Mouse (Mus musculus) neural tube, embryonic 13.5 days (tissue): ENCODE data around the gene Tmem265. TPM values are rescaled to one million over a fixed set of nuclear protein-coding genes. Genes with fewer than 3 reads are reported as not detected.
A peak's percentile ranks its signal among the peaks of the same experiment; 100 is the strongest.

Experiments used
- ATAC-seq: fragments of 200-750 bp; cut with Nextera tagmentation; 2 replicates; pipeline ENCODE4 v1.8.0; 2017; ENCODE audit warnings: low read depth, mild to moderate bottlenecking, moderate TSS enrichment, moderate library complexity
- H3K27ac ChIP-seq: fragments of 300-500 bp; sonication (generic); replicated peaks from 2 replicates; pipeline ENCODE4 v1.5.1; 2015; ENCODE audit warnings: moderate library complexity, mild to moderate bottlenecking, inconsistent platforms
- H3K27me3 ChIP-seq: fragments of 300-500 bp; sonication (generic); 2 replicates; pipeline ENCODE4 v1.6.1; 2015; ENCODE audit warnings: mild to moderate bottlenecking, inconsistent platforms
- H3K36me3 ChIP-seq: fragments of 300-500 bp; sonication (generic); 2 replicates; pipeline ENCODE4 v1.6.1; 2015; ENCODE audit warnings: mild to moderate bottlenecking, inconsistent platforms
- H3K4me1 ChIP-seq: fragments of 300-500 bp; sonication (generic); replicated peaks from 2 replicates; pipeline ENCODE4 v1.6.1; 2015; ENCODE audit warnings: inconsistent platforms
- H3K4me2 ChIP-seq: fragments of 300-500 bp; sonication (generic); 2 replicates; pipeline ENCODE4 v1.6.1; 2015; ENCODE audit warnings: inconsistent platforms, mild to moderate bottlenecking, moderate library complexity
- H3K4me3 ChIP-seq: fragments of 300-500 bp; sonication (generic); 2 replicates; pipeline ENCODE4 v1.5.1; 2015; ENCODE audit warnings: mild to moderate bottlenecking, inconsistent platforms
- H3K9ac ChIP-seq: fragments of 300-500 bp; sonication (generic); 2 replicates; pipeline ENCODE4 v1.6.1; 2015; ENCODE audit warnings: moderate library complexity, mild to moderate bottlenecking, inconsistent platforms
- H3K9me3 ChIP-seq: fragments of 300-500 bp; sonication (generic); 2 replicates; pipeline ENCODE4 v1.6.1; 2016; ENCODE audit warnings: inconsistent platforms
- WGBS: fragments of 180-500 bp; shearing (Covaris S2); methylation state at CpG from one replicate; pipeline ENCODE4 v1.1.7; 2015; 5-methylcytosine and 5-hydroxymethylcytosine counted together
- polyA plus RNA-seq: library from polyadenylated mRNA; unstranded; fragments of >200 nt; fragmentation: Nextera tagmentation; extraction: Ambion mirVana; gene quantifications from 2 replicates; pipeline ENCODE4 v1.2.1, GENCODE M21; 2015

Gene Tmem265
- 4.5 and 4.8 TPM in 2 replicates for polyA plus RNA-seq

- Histone ChIP-seq H3K9me3 (no peaks in the 10 kb centered on the region), H3K4me3 (no peak within 1 kb of the TSS), H3K36me3 (peaks cover 89% of the 10 kb centered on the region), H3K27ac (no peak within 1 kb of the TSS), H3K9ac (no peak within 1 kb of the TSS), H3K4me2 (no peak within 1 kb of the TSS), H3K4me1 (no peaks in the 10 kb centered on the region), H3K27me3 (no peaks in the 10 kb centered on the region)
- WGBS = 92% methylated on average over 5 of the region's 5 CpGs
- ATAC-seq = no peak
Observed at GRCm38 (mm10) chr7:127561340-127561858, at the start of gene Tmem265. Gene Tmem265 (plus strand): TSS chr7:127561390.

DNA sequence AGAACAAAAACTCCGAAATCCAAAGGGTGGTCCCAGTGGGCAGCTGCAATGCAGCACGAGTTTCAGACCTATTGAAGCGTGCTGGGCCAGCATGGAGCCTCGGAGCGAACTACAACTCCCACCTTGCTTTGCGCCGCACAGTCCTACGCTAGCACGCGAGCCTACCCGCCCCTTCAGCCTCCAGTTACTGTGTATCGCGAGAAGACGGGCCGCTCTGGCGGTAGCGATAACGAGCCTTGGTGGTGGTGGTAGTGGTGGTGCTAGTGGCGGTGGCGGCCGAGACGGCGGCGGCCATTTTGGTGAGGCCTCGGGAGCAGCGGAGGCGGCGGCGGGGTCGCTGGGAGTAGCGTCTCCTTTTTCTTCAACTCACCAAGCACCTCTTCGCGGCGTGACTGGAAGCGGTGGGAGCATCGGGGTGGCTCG lies 49.4 kb upstream of the Tmem265 start, which contains the start of gene Srcap:
Gene Srcap, plus strand, starts transcription at position 176 of the 423 bp plus-strand sequence.
- peak within 1 kb of the TSS; percentile 99 for H3K27ac ChIP-seq
- H3K9me3 ChIP-seq = no peaks in the 10 kb centered on the region
- ATAC-seq = peak; percentile 99
- H3K4me3 ChIP-seq = peak within 1 kb of the TSS; percentile 85
- WGBS = 0% methylated on average over 37 of the region's 37 CpGs
- peaks cover 27% of the 10 kb centered on the region for H3K4me1 ChIP-seq
- no peaks in the 10 kb centered on the region for H3K27me3 ChIP-seq
- H3K4me2 ChIP-seq = peak within 1 kb of the TSS; percentile 66
- peaks cover 22% of the 10 kb centered on the region for H3K36me3 ChIP-seq
- H3K9ac ChIP-seq = peak within 1 kb of the TSS; percentile 91

- H3K27ac ChIP-seq = peak overlapping the region; percentile 99
- no peaks in the 10 kb centered on the region for H3K9me3 ChIP-seq
- no peaks in the 10 kb centered on the region for H3K27me3 ChIP-seq
- H3K4me3 ChIP-seq = peak overlapping the region; percentile 85
- peak; percentile 90 for ATAC-seq
- peaks cover 27% of the 10 kb centered on the region for H3K4me1 ChIP-seq
- under 1% methylated on average over 60 of the region's 93 CpGs for WGBS
- peak overlapping the region; percentile 66 for H3K4me2 ChIP-seq
- H3K9ac ChIP-seq = peak overlapping the region; percentile 91
- peaks cover 28% of the 10 kb centered on the region for H3K36me3 ChIP-seq
Observed at GRCm38 (mm10) chr7:127512231-127513015, 48.8 kb upstream of the Tmem265 start.

GRCm38 (mm10) chr7:127513016-127513390 lies 48.2 kb upstream of the Tmem265 start:
- peaks cover 34% of the 10 kb centered on the region for H3K36me3 ChIP-seq
- H3K27ac ChIP-seq = peak overlapping the region; percentile 99
- no peak for ATAC-seq
- H3K4me3 ChIP-seq = peak overlapping the region; percentile 85
- peak overlapping the region; percentile 66 for H3K4me2 ChIP-seq
- peak overlapping the region; percentile 91 for H3K9ac ChIP-seq
- peaks cover 27% of the 10 kb centered on the region for H3K4me1 ChIP-seq
- 38% methylated on average over 8 of the region's 8 CpGs for WGBS
- H3K9me3 ChIP-seq = no peaks in the 10 kb centered on the region
- H3K27me3 ChIP-seq = no peaks in the 10 kb centered on the region

GRCm38 (mm10) chr7:127513781-127514180 lies 47.4 kb upstream of the Tmem265 start:
- H3K27ac ChIP-seq = no peak overlapping the region
- 88% methylated on average over 3 of the region's 3 CpGs for WGBS
- no peaks in the 10 kb centered on the region for H3K27me3 ChIP-seq
- H3K4me2 ChIP-seq = peak overlapping the region; percentile 66
- H3K9me3 ChIP-seq = no peaks in the 10 kb centered on the region
- peaks cover 27% of the 10 kb centered on the region for H3K4me1 ChIP-seq
- H3K36me3 ChIP-seq = peaks cover 40% of the 10 kb centered on the region
- peak overlapping the region; percentile 85 for H3K4me3 ChIP-seq
- no peak for ATAC-seq
- peak overlapping the region; percentile 38; the same call in 1 of the 2 replicates for H3K9ac ChIP-seq

- Histone ChIP-seq H3K4me3 (no peak overlapping the region), H3K27ac (no peak overlapping the region), H3K9me3 (no peaks in the 10 kb centered on the region), H3K4me1 (peaks cover 27% of the 10 kb centered on the region), H3K27me3 (no peaks in the 10 kb centered on the region), H3K9ac (no peak overlapping the region), H3K4me2 (no peak overlapping the region), H3K36me3 (peaks cover 58% of the 10 kb centered on the region)
- 91% methylated on average over 7 of the region's 7 CpGs for WGBS
- no peak for ATAC-seq
Observed at GRCm38 (mm10) chr7:127515846-127516245, 45.3 kb upstream of the Tmem265 start.

GRCm38 (mm10) chr7:127516344-127516743 lies 44.8 kb upstream of the Tmem265 start:
- Histone ChIP-seq H3K4me2 (no peak overlapping the region), H3K4me1 (peaks cover 23% of the 10 kb centered on the region), H3K9ac (no peak overlapping the region), H3K27me3 (no peaks in the 10 kb centered on the region), H3K9me3 (no peaks in the 10 kb centered on the region), H3K36me3 (peaks cover 63% of the 10 kb centered on the region), H3K27ac (no peak overlapping the region), H3K4me3 (no peak overlapping the region)
- WGBS = 91% methylated on average over 7 of the region's 7 CpGs
- no peak for ATAC-seq

DNA sequence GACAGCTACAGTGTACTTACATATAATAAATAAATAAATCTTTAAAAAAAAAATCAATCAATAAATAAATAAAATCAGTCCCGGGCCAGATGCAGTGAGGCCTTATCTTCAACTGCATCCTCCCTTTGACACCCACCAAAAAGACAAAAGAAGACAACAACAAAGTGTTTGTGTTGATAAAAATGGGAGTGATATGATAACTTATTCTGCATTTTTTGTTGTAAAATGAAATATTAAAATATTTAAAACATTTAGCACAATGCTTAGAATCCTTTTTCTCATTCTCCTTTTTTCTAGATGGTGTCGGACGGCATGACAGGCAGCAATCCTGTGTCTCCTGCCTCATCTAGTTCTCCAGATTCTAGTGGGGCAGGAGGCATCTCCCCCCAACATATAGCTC lies 41.9 kb upstream of the Tmem265 start, which contains the start of gene Gm42715:
Gene Gm42715, plus strand, starts transcription at position 301 of the 400 bp plus-strand sequence.
- peaks cover 92% of the 10 kb centered on the region for H3K36me3 ChIP-seq
- WGBS = 93% methylated on average over 3 of the region's 3 CpGs
- no peak within 1 kb of the TSS for H3K9ac ChIP-seq

DNA sequence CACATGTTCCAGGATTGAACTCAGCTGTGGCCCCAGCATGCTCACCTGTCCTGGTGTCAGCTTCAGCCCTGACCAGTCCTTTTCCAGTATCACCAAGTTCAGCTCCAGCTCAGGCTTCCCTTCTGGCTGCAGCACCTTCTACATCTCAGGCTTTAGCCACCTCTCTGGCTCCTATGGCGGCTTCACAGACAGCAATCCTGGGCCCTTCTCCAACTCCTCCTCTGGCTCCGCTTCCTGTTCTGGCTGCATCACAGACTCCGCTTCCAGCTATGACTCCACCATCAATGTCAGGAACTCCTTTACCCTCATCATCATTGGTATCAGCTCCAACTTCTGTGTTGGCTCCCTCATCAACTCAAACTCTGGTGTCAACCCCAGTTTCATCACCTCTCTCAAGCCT lies 19.5 kb upstream of the Tmem265 start:
- H3K9me3 ChIP-seq = no peaks in the 10 kb centered on the region
- WGBS = 95% methylated on average over 3 of the region's 3 CpGs
- no peak overlapping the region for H3K9ac ChIP-seq
- H3K36me3 ChIP-seq = peaks cover 91% of the 10 kb centered on the region
- no peak overlapping the region for H3K27ac ChIP-seq
- no peak overlapping the region for H3K4me2 ChIP-seq
- ATAC-seq = no peak
- no peak overlapping the region for H3K4me3 ChIP-seq
- no peaks in the 10 kb centered on the region; the same call in 1 of the 2 replicates for H3K4me1 ChIP-seq
- no peaks in the 10 kb centered on the region for H3K27me3 ChIP-seq

More for the DNA sequence above, 41.9 kb upstream of the Tmem265 start, which contains the start of gene Gm42715:
- H3K4me1 ChIP-seq = peaks cover 5% of the 10 kb centered on the region
- no peak within 1 kb of the TSS for H3K4me2 ChIP-seq
- no peak for ATAC-seq
- no peak within 1 kb of the TSS for H3K27ac ChIP-seq
- no peaks in the 10 kb centered on the region for H3K9me3 ChIP-seq
- no peak within 1 kb of the TSS for H3K4me3 ChIP-seq
- H3K27me3 ChIP-seq = no peaks in the 10 kb centered on the region

- H3K4me1 ChIP-seq = no peaks in the 10 kb centered on the region; the same call in 1 of the 2 replicates
- ATAC-seq = no peak
Observed at GRCm38 (mm10) chr7:127549116-127549835, 11.9 kb upstream of the Tmem265 start.

DNA sequence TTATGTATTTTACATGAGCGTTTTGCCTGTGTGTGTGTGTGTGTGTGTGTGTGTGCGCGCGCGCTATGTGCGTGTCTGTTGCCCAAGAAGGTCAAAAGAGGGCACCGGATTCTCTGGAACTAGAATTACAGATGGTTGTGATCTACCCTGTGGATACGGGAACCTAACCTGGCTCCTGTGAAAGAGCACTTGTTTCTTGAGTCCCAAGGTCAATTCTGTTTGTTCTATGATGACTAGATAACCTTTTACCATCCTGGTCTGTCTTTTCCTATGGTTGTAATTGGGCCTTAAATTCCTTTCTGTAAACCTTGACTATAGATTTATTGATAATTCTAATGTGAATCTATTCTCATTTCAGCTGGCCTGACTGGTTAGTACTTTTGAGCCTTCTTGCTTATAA lies 9.6 kb upstream of the Tmem265 start:
- Histone ChIP-seq H3K9me3 (no peaks in the 10 kb centered on the region), H3K27me3 (no peaks in the 10 kb centered on the region), H3K9ac (no peak overlapping the region), H3K4me1 (no peaks in the 10 kb centered on the region), H3K36me3 (peaks cover 79% of the 10 kb centered on the region), H3K27ac (no peak overlapping the region), H3K4me3 (no peak overlapping the region), H3K4me2 (no peak overlapping the region)
- WGBS = 93% methylated on average over 8 of the region's 8 CpGs
- ATAC-seq = no peak

More at GRCm38 (mm10) chr7:127549116-127549835, 11.9 kb upstream of the Tmem265 start:
- H3K36me3 ChIP-seq = peaks cover 74% of the 10 kb centered on the region
- 89% methylated on average over 15 of the region's 15 CpGs for WGBS
- H3K4me2 ChIP-seq = no peak overlapping the region
- H3K9ac ChIP-seq = no peak overlapping the region
- H3K27me3 ChIP-seq = no peaks in the 10 kb centered on the region
- H3K9me3 ChIP-seq = no peaks in the 10 kb centered on the region
- no peak overlapping the region for H3K4me3 ChIP-seq
- no peak overlapping the region for H3K27ac ChIP-seq

GRCm38 (mm10) chr7:127560580-127560979 lies 610 bp upstream of the Tmem265 start:
- 93% methylated on average over 11 of the region's 11 CpGs for WGBS
- H3K4me3 ChIP-seq = no peak overlapping the region
- no peak for ATAC-seq
- no peaks in the 10 kb centered on the region for H3K4me1 ChIP-seq
- H3K9ac ChIP-seq = no peak overlapping the region
- H3K9me3 ChIP-seq = no peaks in the 10 kb centered on the region
- H3K27me3 ChIP-seq = no peaks in the 10 kb centered on the region
- peaks cover 91% of the 10 kb centered on the region for H3K36me3 ChIP-seq
- no peak overlapping the region for H3K27ac ChIP-seq
- H3K4me2 ChIP-seq = no peak overlapping the region
